Mouse (Mus musculus) thymus, postnatal 25 days (tissue): ENCODE measurements around the gene Art4.

ENCODE experiments used
- DNase-seq: peaks from one replicate; pipeline ENCODE4 v3.0.0; 2022

The Art4 gene

GRCm38 (mm10) chr6:136865360-136865759, 7.8 kb upstream of the Art4 start:
- DNase-seq: no peak

- DNase-seq: peak; percentile 23
Measured at GRCm38 (mm10) chr6:136861020-136861419, 3.5 kb upstream of the Art4 start.

DNA sequence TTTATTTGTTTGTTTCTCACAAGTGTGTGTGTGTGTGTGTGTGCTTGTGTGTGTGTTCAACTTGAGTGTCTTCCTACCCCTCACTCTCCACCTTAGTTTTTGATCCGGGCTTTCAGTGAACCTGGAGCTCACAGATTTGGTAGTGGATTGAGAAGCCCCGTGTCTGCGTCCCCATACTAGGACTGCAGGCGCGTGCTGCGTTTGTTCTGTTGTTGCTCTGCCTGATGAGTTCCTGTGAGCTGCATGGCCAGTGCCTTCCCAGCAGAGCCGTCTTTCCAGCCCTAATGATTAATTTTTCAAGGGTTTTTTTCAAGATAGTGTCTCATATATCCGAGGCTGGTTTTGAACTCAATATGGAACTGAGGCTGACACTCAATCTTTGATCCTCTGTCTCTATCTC, 887 bp upstream of the Art4 start:
- DNase-seq: no peak

- no peak for DNase-seq
Measured at GRCm38 (mm10) chr6:136857873-136858260, 334 bp upstream of the Art4 start.

- peak; percentile 70 for DNase-seq
Measured at GRCm38 (mm10) chr6:136856071-136856636, 1.4 kb downstream of the Art4 start.

- DNase-seq: no peak
Measured at GRCm38 (mm10) chr6:136855183-136855582, 2.4 kb downstream of the Art4 start.

DNA sequence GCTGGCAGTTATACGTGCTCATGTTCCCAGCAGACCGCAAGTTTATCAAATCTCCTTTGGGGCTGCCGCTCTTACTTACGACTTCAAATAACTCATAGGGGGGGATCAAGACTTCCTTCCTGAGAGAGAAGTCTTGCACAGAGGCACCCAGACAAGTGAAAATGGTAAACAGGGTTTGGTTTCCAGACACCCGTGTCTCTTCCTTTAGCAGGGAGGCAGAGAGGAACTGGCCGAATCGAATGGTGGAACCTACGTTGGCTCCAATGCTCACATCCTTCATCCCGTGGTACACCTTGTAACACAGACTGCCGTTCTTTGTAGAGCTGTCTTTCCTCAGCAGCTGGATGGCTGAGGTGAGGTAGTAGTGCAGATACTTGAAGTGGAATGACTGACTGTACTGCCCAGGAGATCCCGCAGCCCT, 3.2 kb downstream of the Art4 start:
- DNase-seq: peak; percentile 74

DNA sequence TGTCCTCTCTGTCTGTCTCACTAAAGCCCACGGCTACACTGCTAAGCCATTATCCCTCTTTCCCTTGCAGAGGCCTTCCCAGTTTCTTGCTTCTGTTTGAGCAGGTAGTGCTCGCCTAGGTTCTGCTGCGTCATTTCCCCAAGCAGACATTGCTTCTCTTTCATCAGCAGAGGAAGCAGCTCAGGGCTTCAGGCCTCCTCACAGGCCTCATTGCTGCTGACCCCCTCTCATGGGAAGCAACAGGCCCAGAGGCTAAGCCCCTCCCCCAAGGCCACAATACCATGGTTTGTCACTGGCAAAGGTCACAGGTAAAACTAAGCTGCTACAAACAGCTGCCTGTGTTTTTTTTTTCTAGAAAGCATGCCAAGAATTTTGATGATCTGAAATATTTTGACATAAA, 4.8 kb downstream of the Art4 start:
- peak; percentile 44 for DNase-seq

- DNase-seq: no peak
Measured at GRCm38 (mm10) chr6:136852348-136852747, 5.2 kb downstream of the Art4 start.

DNA sequence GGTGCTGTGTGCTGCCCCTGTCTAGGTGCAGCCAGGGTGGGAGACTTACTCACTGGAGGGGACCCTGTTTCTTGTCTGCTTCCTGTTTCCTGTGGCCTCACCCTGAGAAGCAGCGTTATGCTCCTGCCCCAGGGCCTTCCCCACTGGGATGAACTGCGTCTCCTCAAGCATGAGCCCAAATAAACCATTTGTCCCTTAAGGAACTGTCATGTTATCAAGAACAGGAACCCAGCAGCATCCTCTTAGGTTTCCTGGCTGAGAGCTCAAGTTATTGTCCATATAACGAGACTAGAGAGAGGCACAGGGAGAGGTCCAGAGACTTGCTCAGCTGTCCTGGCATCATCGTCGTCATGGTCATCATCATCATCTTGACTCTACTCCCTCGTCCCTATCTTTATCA, 7.3 kb downstream of the Art4 start:
- DNase-seq: no peak

GRCm38 (mm10) chr6:136848971-136849370, 8.6 kb downstream of the Art4 start:
- DNase-seq: no peak

DNA sequence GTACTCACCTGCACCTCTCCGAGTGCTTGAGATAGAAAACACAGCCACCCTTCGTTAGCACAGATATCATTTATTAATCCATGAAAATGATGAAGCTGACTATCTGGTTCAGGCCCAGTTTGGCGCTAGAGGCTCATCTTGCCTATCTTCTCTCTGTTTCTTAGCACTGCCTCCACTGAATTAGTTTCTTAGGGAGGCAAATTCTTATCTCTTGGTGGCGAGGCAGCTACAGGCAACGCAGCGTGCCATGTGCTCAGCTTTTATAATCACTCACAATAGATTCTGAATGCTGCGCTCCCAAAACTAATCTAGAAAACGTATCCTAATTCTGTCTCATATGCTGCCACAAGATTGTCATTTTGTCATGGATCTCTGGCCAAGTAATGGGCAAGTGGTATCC, 9.1 kb downstream of the Art4 start:
- no peak for DNase-seq

GRCm38 (mm10) chr6:136847790-136848189, 9.7 kb downstream of the Art4 start:
- peak; percentile 64 for DNase-seq

- no peak for DNase-seq
Measured at GRCm38 (mm10) chr6:136847267-136847666, 10.3 kb downstream of the Art4 start.

DNA sequence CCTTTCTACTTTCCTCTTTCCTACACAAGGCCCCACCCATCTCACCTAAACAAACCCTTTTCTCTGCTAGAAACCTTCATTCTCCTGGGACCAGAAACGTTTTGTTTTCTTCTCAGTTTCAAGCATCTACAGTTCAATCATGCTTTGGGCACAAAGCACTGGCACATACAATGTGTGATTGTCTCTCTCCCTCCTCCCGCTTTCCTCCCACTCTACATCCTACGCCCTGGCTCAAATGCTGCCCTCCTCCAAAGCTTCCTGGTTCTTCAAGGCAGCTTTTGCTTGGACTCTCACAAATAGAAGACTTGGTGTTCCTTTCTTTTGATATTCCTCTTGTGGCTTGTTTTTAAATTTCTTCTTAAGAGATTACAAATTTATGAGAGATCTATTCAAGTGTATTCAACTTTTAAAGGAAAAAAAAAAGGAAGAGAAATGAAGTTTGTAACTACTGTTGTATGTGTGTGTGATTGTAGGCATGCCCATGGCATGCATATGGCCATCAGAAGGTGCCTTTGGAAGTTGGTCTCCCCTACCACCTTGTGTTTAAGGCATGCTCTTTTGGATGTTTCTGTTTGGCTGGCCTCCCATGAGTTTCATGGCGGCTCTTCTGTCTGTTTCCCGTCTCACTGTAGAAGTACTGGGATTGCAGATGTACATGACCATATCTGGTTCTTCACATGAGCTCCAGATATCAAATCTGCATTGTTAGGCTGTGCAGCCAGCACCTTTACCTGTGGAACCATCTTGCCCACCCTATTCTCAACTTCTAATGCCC, 11.6 kb downstream of the Art4 start:
- DNase-seq: no peak

DNA sequence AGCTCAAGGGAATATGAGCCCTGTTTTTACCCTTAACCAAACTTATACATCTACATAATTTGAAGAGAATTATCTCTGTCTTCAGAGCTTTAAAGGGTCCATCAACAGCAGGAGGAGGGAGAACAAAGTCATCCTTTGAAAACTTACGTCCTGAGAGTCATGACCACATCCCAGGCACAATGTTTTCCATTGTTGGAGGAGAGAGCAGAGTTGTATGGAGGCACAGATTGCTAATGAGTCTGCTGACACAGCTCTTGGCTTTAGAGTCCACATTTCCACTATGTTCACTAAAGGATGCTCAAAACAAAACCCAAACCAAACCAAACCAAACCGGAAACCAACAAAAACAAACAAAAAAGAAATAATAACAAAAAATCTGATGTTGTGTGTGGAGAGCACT, 12.6 kb downstream of the Art4 start:
- DNase-seq: no peak

- no peak for DNase-seq
Measured at GRCm38 (mm10) chr6:136837323-136837722, 20.2 kb downstream of the Art4 start.

GRCm38 (mm10) chr6:136835352-136835751, 22.2 kb downstream of the Art4 start, which contains the start of gene Smco3:
TSS of gene Smco3 (minus strand) at chr6:136835452.
- no peak for DNase-seq

DNA sequence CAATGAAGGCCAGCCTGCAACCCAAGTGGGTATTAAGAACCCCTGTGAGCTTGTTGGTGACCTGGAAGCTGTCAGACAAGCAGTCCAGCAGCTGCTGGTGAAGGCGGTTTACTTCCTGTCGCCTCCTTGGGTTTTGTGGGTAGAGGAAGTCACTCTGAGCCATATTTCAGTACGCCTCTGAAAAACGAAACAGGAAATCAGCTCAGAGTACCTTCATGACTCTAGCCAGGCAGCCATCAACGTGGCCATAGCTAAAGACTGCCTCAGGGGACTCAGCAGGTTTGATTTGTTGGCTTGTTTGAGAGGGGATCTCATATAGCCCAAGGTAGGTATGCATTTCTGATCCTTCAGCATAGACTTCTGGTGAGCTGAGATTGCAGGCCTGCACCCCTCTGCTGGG, 25.8 kb downstream of the Art4 start:
- DNase-seq: peak; percentile 49

GRCm38 (mm10) chr6:136828681-136829080, 28.9 kb downstream of the Art4 start:
- DNase-seq: no peak

GRCm38 (mm10) chr6:136827881-136828561, 29.5 kb downstream of the Art4 start, which contains the start of gene Wbp11:
TSS of gene Wbp11 (minus strand) at chr6:136828233.
- peak; percentile 93 for DNase-seq

GRCm38 (mm10) chr6:136827516-136827880, 30.0 kb downstream of the Art4 start, which contains the start of gene BC049715:
TSS of gene BC049715 (plus strand) at chr6:136827626.
- DNase-seq: no peak

GRCm38 (mm10) chr6:136827116-136827515, 30.4 kb downstream of the Art4 start:
- no peak for DNase-seq

- DNase-seq: no peak
Measured at GRCm38 (mm10) chr6:136824987-136825386, 32.5 kb downstream of the Art4 start.
